Mouse (Mus musculus) megakaryocyte, adult 5-6 weeks (primary cell): ENCODE results near the gene Ppil4. TPM values are rescaled to one million over a fixed set of nuclear protein-coding genes. Genes with fewer than 3 reads are reported as not detected.
"Not testable (repeated sequence)": the region's sequence is repeated elsewhere in the genome, so short reads cannot be mapped to it uniquely, and the experiment has no call there.

Source experiments
- ATAC-seq: 2 replicates; pipeline ENCODE4 v1.8.0; 2016; ENCODE audit warnings: mild to moderate bottlenecking, inconsistent platforms; ENCODE audit not compliant: poor library complexity, severe bottlenecking
- total RNA-seq, 2 experiments: library from RNA; stranded (forward) in 1 of 2; stranded (reverse) in 1 of 2; fragments of 153-499, 151-499 nt in 1 of 2; fragments of 221-1000, 200-1000 nt in 1 of 2; gene quantifications; 2 replicates each; pipeline versions ENCODE4 v1.2.3 to v1.2.4; 2015 to 2017

Ppil4 gene
- total RNA-seq (2015) (36.4 and 39.4 TPM in 2 replicates), total RNA-seq (2017) (73.5 and 79.8 TPM in 2 replicates)

DNA sequence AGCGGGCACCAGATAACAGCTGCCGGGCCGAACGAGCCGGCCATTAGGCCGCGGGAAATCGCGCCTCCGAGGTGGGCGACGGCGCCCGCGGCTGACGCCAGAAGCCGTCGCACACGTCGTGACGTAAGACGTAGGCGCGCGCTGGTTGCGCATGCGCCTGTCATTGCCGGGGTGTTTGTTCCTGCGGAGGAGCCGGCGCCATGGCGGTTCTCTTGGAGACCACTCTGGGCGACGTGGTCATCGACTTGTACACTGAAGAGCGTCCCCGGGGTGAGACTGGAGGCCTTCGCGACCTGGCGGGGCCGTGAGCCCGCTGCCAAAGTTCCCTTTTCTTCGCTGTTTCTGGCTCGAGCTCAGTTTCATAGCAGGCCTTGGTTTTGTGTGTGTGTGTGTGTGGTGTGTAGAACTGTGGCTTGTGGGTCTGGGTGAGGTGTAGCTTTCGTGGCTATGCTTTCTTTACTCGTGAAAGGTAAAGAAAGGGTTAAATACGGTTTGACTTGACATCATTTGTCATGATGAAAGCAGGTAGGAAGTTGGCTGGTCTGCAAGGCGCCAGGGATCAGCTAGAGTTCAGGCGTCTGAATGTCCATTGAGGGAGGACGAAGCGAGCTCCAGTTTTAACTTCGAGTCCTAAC lies at the start of gene Ppil4, which contains the start of gene Ginm1:
Gene Ppil4, plus strand, starts transcription at position 141 of the 635 bp plus-strand sequence.
Gene Ginm1, minus strand, starts transcription at position 74 of the 635 bp plus-strand sequence.
- ATAC-seq: peak; percentile 100

DNA sequence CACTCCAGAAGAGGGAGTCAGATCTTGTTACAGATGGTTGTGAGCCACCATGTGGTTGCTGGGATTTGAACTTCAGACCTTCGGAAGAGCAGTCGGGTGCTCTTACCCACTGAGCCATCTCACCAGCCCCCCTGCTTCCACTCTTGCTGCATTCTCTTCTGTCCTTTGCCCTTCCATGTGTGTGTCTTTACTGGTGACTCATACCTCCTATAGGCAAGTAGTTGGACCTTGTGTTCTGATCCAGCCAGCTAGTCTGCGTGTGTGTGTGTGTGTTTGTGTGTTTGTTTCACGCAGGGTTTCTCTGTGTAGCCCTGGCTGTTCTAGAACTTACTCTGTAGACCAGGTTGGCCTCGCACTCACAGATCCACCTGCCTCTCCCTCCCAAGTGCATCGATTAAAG lies 47.2 kb upstream of the Ppil4 start:
- ATAC-seq: not testable (repeated sequence)

DNA sequence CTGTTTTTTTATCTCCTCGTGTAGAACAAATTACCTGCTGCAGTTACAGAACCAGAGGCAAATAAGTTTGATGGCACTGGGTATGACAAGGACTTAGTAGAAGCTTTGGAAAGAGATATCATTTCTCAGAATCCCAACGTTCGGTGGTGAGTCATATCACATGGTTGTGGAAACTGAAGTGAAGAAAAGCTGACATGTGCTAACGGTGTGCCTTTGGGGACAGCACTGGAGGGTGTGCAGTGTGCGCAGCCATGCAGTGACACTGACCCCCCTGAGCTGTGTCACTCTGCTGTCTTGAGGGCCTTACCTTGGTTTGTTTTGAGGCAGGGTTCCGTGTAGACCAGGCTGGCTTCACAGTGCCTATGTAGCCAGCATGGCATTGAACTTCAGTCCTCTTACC lies 43.9 kb upstream of the Ppil4 start:
- no peak for ATAC-seq

DNA sequence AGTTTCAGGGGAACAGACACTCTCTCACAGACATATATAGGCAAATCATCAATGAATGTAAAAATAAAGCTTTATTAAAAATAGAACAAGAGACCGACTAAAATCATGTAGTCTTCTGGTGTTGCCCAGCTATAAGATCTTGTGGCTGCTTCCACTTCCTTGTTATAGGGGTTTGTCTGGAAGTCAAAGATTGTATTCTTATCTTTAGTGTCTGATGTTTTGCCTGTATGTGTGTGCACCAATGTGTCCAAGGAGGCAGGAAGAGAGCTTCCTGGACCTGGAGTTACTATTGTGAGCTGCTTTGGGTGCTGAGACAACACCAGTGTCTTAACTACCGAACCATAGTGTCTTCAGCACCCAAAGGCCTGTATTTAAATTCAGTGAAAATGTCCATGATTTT lies 35.1 kb upstream of the Ppil4 start:
- no peak for ATAC-seq

DNA sequence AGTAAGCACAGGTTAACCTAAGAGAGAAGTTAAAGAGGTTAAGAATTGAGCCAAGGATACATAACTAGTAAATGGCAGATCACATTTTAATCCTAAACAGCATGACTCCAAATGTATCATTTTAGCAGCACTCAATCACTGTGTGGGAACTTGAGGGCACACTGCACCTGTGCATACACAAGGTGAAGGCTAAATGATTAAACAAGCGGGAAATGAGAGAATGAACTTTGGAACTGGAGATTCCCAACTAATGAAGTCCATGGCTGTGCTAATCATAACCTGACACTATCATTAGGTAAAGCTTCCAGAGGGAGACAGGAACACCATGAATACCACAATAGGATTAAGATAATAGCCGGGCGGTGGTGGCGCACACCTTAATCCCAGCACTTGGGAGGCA lies 20.3 kb upstream of the Ppil4 start:
- no peak for ATAC-seq

DNA sequence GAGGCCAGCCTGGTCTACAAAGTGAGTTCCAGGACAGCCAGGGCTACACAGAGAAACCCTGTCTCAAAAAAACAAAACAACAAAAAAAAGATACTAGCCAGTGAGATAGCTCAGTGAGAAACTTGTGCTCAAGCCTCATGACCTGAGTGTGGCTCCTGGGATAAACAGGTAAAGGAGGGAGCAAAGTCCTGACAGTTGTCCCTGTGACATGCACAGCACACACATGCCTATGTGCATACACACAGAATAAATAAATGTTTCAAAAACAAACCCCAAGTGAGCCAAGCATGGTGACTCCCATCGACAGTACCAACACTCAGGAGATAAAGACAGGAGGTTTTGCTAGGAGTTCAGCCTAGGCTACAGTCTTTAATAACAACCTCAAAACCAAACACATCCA lies 19.9 kb upstream of the Ppil4 start:
- ATAC-seq: no peak

DNA sequence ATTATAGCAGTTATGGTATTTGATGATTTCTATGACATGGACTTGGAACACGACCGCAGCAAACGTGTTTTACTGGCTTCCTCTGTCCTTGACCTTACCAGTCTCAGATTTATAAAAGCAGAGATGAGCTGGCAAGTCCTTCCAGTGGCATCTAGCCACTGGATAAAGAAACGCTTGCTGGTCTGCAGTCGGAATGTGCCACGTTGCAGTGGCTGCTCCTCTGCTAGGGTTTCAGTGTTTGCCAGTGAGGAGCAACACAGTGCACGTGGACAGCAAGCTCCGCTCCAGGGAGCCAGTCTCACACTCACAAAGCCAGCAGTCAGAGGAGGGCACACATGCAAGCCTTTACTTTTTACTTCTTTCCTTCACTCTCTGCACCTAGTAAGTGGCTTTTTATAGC lies 17.3 kb upstream of the Ppil4 start:
- no peak for ATAC-seq

DNA sequence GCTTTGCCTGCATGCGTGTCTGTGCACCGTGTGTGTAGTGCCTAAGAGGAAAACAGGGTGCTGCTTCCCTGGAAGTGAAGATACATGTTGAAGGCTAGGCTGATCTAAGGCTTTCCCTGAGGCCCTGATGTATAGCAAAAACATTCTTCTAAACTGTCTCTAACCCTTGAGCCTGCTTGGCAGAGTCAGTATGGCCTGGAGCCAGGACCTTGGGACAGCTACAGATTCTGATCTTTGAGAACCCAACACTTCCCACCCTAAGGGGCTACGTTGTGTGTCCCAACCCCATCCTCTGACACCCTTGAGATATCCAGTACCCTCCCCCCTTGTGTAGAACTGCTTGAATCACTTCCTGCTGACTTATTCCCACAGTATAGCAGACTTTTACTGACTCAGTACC lies 14.3 kb upstream of the Ppil4 start:
- ATAC-seq: no peak

DNA sequence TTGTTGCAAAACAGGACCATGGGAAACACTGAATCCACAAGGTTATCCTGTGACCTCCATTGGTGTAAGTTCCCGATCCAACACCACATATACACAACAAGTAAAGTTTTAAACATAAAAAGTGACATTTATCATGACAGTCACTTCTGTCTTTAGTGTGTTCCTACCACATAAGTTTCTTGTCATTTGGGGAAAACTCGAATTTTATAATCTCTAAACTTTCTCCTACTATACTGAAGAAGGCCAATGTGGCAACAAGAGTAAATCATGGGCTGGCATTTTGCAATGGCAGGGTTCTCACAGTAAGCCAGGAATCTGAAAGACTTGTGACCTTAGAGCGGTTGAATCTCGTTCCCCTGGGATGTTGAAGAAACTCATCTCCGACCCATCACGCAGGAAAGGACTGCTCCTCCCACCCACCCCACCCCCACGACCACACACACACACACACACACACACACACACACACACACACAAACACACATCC lies 12.9 kb upstream of the Ppil4 start:
- no peak for ATAC-seq

DNA sequence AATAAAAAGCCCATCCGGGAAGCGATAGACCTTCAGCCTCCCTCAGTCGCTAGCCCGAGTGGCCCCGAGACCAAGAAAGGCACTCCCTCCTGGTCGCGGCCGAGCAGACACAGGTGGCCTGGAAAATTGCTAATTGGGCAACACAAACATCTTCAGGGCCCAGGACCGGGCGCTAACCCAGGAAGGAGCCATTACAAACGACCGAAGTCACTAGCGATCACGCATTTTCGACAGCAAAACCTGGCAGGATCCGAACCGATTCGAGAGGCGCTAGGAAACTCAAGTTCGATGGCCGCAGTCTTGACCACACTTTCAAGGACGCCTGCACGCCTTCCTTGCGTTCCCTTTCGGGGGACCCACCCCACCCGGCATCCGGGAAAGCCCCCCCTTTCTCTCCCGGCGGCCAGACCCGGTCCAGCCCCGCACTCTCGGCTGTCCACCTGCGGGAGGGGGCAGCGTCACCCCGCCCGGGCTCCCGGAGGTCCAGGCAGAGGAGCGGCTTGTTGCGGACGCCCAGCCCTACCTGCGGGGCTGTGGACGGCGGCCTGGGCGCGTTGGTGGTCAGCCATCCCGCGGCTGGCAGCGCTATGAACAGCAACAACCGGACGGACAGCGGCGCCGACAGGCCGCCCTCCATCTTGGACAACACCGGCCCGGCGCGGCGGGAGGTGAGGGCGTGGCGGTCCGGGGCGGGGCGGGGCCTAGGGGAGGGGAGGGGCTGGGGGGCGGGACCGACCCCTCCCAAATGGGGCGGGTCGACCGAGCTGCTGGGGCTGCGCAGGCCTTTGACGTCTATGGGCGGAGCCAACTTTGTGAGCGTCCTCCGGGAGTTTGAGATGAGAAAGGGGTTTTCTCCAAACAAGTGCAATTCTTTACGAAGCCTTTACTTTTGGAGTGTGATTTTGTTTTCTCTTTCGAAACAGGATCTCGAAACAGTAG lies 12.2 kb upstream of the Ppil4 start:
- ATAC-seq: peak; percentile 99

DNA sequence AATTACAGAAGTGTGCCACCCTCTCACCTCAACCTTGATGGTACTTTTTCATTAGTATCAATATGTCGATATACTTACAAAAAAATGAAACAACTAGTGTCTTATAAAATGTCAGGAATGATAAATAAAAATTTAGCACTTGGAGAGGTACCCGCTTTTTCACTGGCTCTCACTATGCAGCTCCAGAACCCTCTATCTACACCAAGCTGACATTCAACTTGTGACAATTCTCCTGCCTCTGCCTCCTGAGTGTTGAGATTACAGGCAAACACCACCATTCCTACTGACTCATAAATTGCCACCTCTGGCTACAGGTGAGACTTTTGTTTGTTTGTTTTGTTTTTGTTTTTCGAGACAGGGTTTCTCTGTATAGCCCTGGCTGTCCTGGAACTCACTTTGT lies 11.5 kb upstream of the Ppil4 start:
- 0 out of 2 replicates have a peak, but pooled peaks have one; percentile 4 for ATAC-seq

DNA sequence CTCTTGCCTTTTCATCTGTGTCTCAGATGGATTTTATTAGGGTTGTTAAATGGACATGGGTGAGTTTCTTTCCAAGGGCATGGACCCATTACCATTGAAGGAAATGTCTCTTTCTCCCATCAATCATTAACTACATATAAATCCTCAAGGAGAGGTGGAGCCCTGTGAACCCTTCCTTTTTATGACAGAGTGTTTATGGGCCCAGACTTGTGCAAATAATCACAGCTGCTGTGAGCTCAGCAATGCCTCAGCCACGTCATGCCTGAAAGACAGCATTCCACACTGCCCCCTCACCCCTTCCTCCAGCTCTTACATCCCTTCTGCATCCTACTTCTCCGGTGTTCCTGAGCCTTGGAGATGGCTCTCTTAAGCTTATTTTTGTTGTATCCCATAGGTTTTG lies 5.4 kb upstream of the Ppil4 start:
- no peak for ATAC-seq

DNA sequence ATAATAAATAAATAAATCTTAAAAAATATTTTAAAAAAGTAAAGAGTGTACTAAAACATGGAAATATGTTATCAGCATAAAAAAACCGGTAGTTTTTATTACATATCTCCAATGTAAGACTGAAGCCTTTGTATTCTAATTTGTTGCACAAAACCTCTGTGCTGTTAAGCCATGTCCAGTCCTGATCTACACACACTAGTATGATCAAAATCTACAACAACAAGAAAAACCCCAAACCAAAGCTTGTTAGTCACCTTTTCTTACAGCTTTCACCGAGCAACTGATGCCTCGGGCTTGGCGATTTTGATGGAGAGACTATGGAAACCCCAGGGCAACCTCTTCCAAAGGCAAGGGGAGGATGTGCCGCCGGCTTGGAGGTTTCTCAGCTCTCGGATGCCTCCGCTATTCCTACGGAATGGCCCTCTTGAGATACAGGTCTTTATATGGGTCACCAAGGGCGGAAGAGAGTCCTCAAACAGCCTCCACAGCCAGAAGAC lies 389 bp upstream of the Ppil4 start:
- ATAC-seq: peak; percentile 25; the same call in 1 of the 2 replicates

DNA sequence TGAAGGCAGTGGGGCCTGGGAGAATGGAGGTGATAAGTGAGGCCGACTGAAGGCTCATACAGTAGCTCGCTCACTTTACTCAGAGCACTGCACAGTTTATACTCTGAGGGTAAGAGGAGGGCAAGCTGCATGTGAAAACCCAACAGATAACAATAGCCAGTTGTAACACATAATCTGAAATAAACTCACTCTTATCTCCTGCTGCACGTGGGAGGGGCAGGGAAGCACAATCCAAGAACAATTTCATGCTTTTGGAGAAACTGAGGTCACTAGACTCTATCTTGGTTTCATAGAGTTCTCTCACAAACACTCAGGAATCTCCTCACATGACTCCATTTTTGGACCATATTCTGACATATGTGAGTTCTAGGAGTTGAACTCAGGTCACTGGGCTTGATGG lies 8.6 kb downstream of the Ppil4 start:
- no peak for ATAC-seq

DNA sequence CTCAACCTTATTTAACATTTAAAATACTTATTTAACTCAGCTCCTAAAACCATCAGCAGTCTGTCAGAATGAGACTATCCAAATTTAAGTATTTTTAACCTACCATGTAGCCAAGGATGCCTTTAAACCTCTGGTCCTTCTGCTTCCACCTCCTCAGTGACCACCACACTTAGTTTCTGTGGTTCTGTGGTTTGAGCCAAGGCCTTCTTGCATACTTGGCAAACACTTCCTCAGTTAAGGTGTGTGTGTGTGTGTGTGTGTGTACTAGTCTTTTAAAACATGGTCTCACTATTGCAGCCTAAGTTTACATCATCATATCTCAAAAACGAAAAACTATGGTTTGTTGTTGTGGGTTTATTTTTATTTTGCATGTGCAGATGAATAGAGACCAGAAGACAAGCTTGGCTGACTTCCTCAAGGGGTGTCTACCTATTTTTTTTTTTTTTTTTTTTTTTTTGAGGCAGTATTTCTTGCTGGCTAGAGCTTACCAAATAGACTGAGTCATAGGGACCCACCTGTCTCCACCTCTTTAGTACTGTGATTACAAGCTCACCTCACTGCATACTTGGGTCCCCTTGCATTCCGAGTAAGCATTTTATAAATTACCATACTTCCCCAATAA lies 9.9 kb downstream of the Ppil4 start:
- ATAC-seq: peak; percentile 80

DNA sequence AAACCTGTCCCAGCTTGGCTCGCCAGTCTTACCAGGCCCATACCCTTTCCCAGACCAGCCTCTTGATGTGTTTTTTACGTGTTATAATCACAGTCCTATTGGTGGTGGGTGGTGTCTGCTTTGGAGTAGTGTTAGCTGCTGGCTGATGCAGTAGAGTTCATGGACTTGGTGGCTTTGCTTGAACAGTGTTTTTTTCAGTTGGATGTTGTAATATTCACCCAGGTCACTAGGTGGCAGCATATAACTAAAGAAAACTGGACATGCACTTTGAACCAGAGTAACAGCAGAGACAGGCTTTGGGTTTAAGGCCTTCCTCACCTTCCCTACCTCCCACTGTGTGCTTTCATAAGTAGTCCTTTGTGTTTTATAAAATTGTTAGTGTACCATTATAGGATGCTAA lies 17.2 kb downstream of the Ppil4 start:
- peak; percentile 87 for ATAC-seq

DNA sequence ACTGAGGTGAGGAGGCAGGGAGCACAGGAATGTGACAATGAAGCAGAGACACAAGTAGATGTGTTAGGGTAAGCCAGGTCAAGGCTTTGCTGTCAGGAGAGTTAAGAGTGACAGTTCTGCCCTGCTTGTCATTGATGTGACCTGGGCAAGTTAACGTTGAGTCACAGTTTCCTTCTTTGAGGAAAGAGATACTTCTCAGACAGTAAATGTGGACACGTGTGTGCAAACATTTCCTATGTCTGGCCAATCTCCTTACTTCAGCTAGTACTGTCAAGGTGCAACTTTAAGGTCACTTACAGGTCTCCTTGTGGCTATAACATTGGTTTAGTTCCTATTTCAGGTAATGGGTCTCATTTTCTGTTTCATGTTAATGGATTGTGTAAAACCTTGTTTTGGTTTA lies 23.8 kb downstream of the Ppil4 start:
- no peak for ATAC-seq

DNA sequence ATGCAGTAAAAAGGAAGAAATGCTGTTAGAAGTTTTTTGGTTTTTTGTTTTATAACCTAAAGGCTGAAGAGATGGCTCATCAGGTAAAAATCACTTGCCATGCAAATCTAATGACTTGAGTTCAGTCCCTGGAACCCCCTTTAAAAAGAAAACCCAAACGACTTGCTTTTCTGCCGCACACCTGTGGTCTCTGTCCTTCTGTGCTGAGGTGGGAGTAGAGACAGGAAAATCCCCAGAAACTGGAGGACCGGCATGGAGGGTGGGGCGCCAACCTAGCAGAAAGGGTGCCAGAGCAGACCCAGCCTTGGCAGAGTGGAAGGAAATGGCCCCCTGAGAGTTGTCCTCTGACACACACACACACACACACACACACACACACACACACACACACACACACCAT lies 26.0 kb downstream of the Ppil4 start:
- no peak for ATAC-seq

DNA sequence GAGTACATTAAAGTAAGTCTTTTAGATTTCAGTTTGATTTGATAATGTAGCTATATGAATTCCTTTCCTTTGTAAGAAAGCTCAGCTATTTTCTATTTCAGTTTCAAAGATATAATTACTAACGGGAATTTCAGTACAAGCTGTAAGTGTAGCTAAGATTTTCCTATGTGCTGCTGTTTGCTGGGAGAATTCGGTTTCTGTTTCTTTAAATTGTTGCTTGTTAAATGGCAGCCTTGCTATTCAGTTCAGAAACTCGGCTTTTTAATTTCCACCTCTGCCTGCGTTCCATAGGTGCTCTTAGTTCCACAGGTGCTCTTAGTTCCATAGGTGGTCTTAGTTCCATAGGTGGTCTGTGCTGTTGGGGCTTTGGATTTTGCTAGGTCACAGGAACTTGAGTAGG lies 26.5 kb downstream of the Ppil4 start:
- no peak for ATAC-seq

DNA sequence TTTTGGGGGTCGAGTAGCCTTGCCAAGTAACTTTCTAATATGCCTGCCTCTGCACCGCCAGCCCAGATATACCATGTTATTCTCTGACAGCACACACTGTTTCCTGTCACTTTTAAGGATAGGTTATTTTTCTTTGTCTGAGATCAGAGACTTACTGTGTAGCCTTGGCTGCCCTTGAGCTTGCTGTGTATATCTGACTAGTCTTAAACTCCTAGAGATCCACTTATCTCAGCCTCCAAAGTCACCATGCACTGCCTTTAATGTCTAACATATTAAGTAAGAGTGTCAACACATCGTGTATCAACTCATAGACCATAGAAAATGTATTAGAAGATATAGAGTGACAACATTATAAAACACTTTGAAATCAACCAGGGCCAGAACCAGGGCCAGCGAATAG lies 26.9 kb downstream of the Ppil4 start:
- no peak for ATAC-seq

DNA sequence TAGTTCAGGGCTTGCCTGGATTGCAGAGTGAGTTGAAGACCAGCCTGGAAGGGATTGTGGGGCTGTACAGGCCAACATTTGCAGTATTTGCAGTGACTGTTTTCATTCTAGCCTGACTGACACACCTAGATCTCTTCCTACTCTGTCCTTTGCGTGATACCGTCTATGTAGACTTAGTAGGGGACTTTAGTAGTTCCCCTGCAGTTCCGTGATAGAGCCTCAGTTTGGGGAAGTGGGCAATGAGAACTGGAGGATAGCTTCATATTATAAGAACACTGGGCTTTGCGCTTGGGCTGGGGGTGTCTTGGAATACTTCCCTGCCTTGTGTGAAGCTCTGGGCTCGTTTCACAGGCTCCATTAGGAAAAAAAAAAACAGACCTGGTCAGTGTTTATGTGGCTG lies 27.5 kb downstream of the Ppil4 start:
- ATAC-seq: no peak
